ENCODE assay signal across 21 mouse cellular contexts in the genomic region with DNA sequence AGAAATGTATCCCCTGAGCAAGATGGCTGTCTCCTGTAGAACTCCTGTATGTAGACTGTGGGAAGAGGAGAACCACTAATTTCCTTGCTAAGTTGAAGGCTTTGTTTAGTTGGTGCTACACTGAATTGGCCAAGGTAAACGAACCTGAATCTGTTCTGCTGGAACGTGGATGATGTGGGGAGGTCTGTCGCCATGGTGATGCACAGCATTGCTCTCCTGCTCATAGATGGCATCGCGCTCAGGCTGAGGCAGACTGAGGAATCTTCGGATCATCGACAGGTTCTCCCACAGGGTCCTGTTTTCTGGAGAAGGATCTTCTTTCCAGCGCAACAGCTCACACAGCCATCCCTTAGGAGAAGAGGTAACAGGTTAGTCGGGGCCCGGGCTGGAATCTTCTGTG.
DNase-seq lines count a peak whose midpoint lies in the region; ATAC-seq and TF ChIP-seq lines count a peak whose summit lies in the region.
"Had no signal": no experiment of that assay in that cellular context is flagged by ENCODE, and none has a peak within 500 bp of the region (broad histone marks: within the 10 kb centered on the region; RNA-seq: fewer than 3 reads in every experiment).

No protein-coding gene starts in this region.

- H3K9me3 ChIP-seq in hindbrain, embryonic 16.5 days (ENCODE audit: control insufficient read depth, low read length) = no peaks in the 10 kb centered on the region
- H3K9me3 ChIP-seq in hindbrain, embryonic 11.5 days (ENCODE audit: control insufficient read depth, low read length) = no peaks in the 10 kb centered on the region
- no peaks in the 10 kb centered on the region for H3K9me3 ChIP-seq in neural tube, embryonic 13.5 days
- H3K9me3 ChIP-seq in forebrain, embryonic 16.5 days (ENCODE audit: control insufficient read depth, low read length) = no peaks in the 10 kb centered on the region
- H3K9me3 ChIP-seq: heart, embryonic 13.5 days had no signal

- no peaks in the 10 kb centered on the region for H3K27me3 ChIP-seq in hindbrain, embryonic 16.5 days (replicated peaks; ENCODE audit: control insufficient read depth, insufficient read depth, low read length)
- H3K27me3 ChIP-seq in hindbrain, embryonic 11.5 days (ENCODE audit: control insufficient read depth, insufficient read depth, low read length) = no peaks in the 10 kb centered on the region
- no peaks in the 10 kb centered on the region for H3K27me3 ChIP-seq in neural tube, embryonic 13.5 days
- H3K27me3 ChIP-seq in forebrain, embryonic 16.5 days (replicated peaks; ENCODE audit: control insufficient read depth, insufficient read depth, low read length) = no peaks in the 10 kb centered on the region
- H3K27me3 ChIP-seq in kidney, adult 2 months (replicated peaks; ENCODE audit: control insufficient read depth, insufficient read depth, low read length) = no peaks in the 10 kb centered on the region
- H3K27me3 ChIP-seq: heart, embryonic 13.5 days; megakaryocyte, embryonic 14.5 days had no signal

- H3K4me3 ChIP-seq in hindbrain, embryonic 16.5 days (ENCODE audit: low read length) = no peak overlapping the region
- H3K4me3 ChIP-seq in hindbrain, embryonic 11.5 days (ENCODE audit: low read depth, low read length) = no peak overlapping the region
- no peak overlapping the region for H3K4me3 ChIP-seq in neural tube, embryonic 13.5 days
- H3K4me3 ChIP-seq in forebrain, embryonic 16.5 days (replicated peaks; ENCODE audit: low read length) = no peak overlapping the region
- H3K4me3 ChIP-seq in kidney, adult 2 months (ENCODE audit: insufficient read depth, low read depth, low read length) = no peak overlapping the region
- H3K4me3 ChIP-seq: heart, embryonic 13.5 days; megakaryocyte, embryonic 14.5 days; myocyte had no signal

- DNase-seq in hindbrain, embryonic 11.5 days (ENCODE audit: low spot score) = no peak
- no peak for DNase-seq in neural tube, embryonic 10.5 days (ENCODE audit: extremely low spot score, low spot score)
- no peak for DNase-seq in kidney, adult 2 months
- no peak for DNase-seq in kidney, adult 8-10 months
- DNase-seq: adrenal gland, adult 8-10 months; embryo, embryonic 11 days; gastrocnemius, postnatal 10 days; heart, adult 18-20 months; kidney, adult 18-20 months; kidney, postnatal 25 days; lung, adult 18-20 months; lung, postnatal 14 days; right cerebral cortex, adult 18-20 months; thymus, postnatal 14 days had no signal

- TF ChIP-seq CTCF in kidney, adult 2 months (conservative IDR thresholded peaks at IDR 0.05; ENCODE audit: insufficient read depth, insufficient read length, low read depth, low read length) = no peak

- H3K27ac ChIP-seq in hindbrain, embryonic 16.5 days (ENCODE audit: low read depth, low read length) = no peak overlapping the region
- H3K27ac ChIP-seq in hindbrain, embryonic 11.5 days (ENCODE audit: low read depth, low read length) = no peak overlapping the region
- no peak overlapping the region for H3K27ac ChIP-seq in neural tube, embryonic 13.5 days (replicated peaks)
- H3K27ac ChIP-seq in forebrain, embryonic 16.5 days (ENCODE audit: low read length) = no peak overlapping the region
- H3K27ac ChIP-seq in kidney, adult 2 months (ENCODE audit: insufficient read depth, low read depth, low read length) = no peak overlapping the region
- H3K27ac ChIP-seq: heart, embryonic 13.5 days had no signal

- H3K36me3 ChIP-seq in hindbrain, embryonic 16.5 days (ENCODE audit: control insufficient read depth, insufficient read depth, low read length) = peaks cover 5% of the 10 kb centered on the region
- H3K36me3 ChIP-seq in hindbrain, embryonic 11.5 days (ENCODE audit: control insufficient read depth, insufficient read depth, low read length) = no peaks in the 10 kb centered on the region
- peaks cover 39% of the 10 kb centered on the region for H3K36me3 ChIP-seq in neural tube, embryonic 13.5 days
- H3K36me3 ChIP-seq in forebrain, embryonic 16.5 days (ENCODE audit: control insufficient read depth, insufficient read depth) = no peaks in the 10 kb centered on the region; the same call in 1 of the 2 replicates
- no peaks in the 10 kb centered on the region for H3K36me3 ChIP-seq in kidney, adult 2 months (ENCODE audit: control insufficient read depth, insufficient read depth, low read length)

- no peaks in the 10 kb centered on the region for H3K4me1 ChIP-seq in hindbrain, embryonic 16.5 days (ENCODE audit: control insufficient read depth, insufficient read depth, low read depth, low read length)
- H3K4me1 ChIP-seq in hindbrain, embryonic 11.5 days (replicated peaks; ENCODE audit: control insufficient read depth, insufficient read depth, low read length) = no peaks in the 10 kb centered on the region
- peaks cover 10% of the 10 kb centered on the region; the same call in 1 of the 2 replicates for H3K4me1 ChIP-seq in neural tube, embryonic 13.5 days (replicated peaks)
- H3K4me1 ChIP-seq in forebrain, embryonic 16.5 days (replicated peaks; ENCODE audit: control insufficient read depth, insufficient read depth, low read length) = peaks cover 13% of the 10 kb centered on the region
- no peaks in the 10 kb centered on the region for H3K4me1 ChIP-seq in kidney, adult 2 months (ENCODE audit: control insufficient read depth, insufficient read depth, low read length)
- H3K4me1 ChIP-seq: megakaryocyte, embryonic 14.5 days had no signal

- no peak overlapping the region for H3K4me2 ChIP-seq in hindbrain, embryonic 16.5 days (ENCODE audit: low read length)
- H3K4me2 ChIP-seq in hindbrain, embryonic 11.5 days (replicated peaks; ENCODE audit: low read depth, low read length) = no peak overlapping the region
- no peak overlapping the region for H3K4me2 ChIP-seq in neural tube, embryonic 13.5 days
- H3K4me2 ChIP-seq in forebrain, embryonic 16.5 days (ENCODE audit: low read length) = no peak overlapping the region
- H3K4me2 ChIP-seq: heart, embryonic 13.5 days; liver, embryonic 11.5 days had no signal

- WGBS in hindbrain, embryonic 16.5 days = 57% methylated on average over 10 of the region's 10 CpGs
- 83% methylated on average over 10 of the region's 10 CpGs for WGBS in hindbrain, embryonic 11.5 days
- whole genome bisulfite sequencing in neural tube, embryonic 13.5 days = 73% methylated on average over 10 of the region's 10 CpGs
- 73% methylated on average over 10 of the region's 10 CpGs for WGBS in forebrain, embryonic 16.5 days
- 85% methylated on average over 10 of the region's 10 CpGs for WGBS in kidney, adult 2 months

- no peak for TF ChIP-seq POLR2A in kidney, adult 2 months (IDR thresholded peaks at IDR 0.05; ENCODE audit: low read depth, low read length)

- no peak overlapping the region for H3K9ac ChIP-seq in hindbrain, embryonic 16.5 days (ENCODE audit: low read depth, low read length)
- no peak overlapping the region for H3K9ac ChIP-seq in hindbrain, embryonic 11.5 days (ENCODE audit: low read depth, low read length)
- no peak overlapping the region for H3K9ac ChIP-seq in neural tube, embryonic 13.5 days
- no peak overlapping the region for H3K9ac ChIP-seq in forebrain, embryonic 16.5 days (replicated peaks; ENCODE audit: low read depth, low read length)
- H3K9ac ChIP-seq: heart, embryonic 13.5 days had no signal

- ATAC-seq in hindbrain, embryonic 16.5 days = 0 out of 2 replicates have a peak, but pooled peaks have one; percentile 57
- ATAC-seq in hindbrain, embryonic 11.5 days (ENCODE audit: low FRiP score) = no peak
- ATAC-seq in neural tube, embryonic 13.5 days (ENCODE audit: low read depth) = peak; percentile 38; the same call in 1 of the 2 replicates
- peak; percentile 49; the same call in 1 of the 2 replicates for ATAC-seq in forebrain, embryonic 16.5 days
